Mouse (Mus musculus): ENCODE measurements around the gene Tcf15. TPM values are rescaled to one million over a fixed set of nuclear protein-coding genes. Genes with fewer than 3 reads are reported as not detected.

Tcf15 gene
- polyA plus RNA-seq, 1 experiment from 2014 or later: 1.4 TPM

GRCm38 (mm10) chr2:152129778-152130177 lies 13.6 kb upstream of the Tcf15 start:
- ATAC-seq: no peak
- Histone ChIP-seq H3K36me3 (ENCODE audit: poor library complexity, severe bottlenecking) (no peaks in the 10 kb centered on the region), H3K4me3 (no peak overlapping the region), H3K4me1 (no peaks in the 10 kb centered on the region), H3K27ac (no peak overlapping the region), H3K4me2 (no peak overlapping the region), H3K9ac (no peak overlapping the region), H3K9me3 (replicated peaks) (no peaks in the 10 kb centered on the region), H3K27me3 (0 out of 2 replicates have a peak, but pooled peaks cover 4% of the 10 kb centered on the region)
- 71% methylated on average over 3 of the region's 3 CpGs for WGBS

- Histone ChIP-seq H3K27ac (no peak overlapping the region), H3K36me3 (ENCODE audit: poor library complexity, severe bottlenecking) (no peaks in the 10 kb centered on the region), H3K4me3 (no peak overlapping the region), H3K9ac (no peak overlapping the region), H3K27me3 (0 out of 2 replicates have a peak, but pooled peaks cover 4% of the 10 kb centered on the region), H3K9me3 (replicated peaks) (no peaks in the 10 kb centered on the region), H3K4me2 (no peak overlapping the region), H3K4me1 (no peaks in the 10 kb centered on the region)
- no peak for ATAC-seq
- WGBS: 71% methylated on average over 9 of the region's 9 CpGs
These were observed 11.3 kb upstream of the Tcf15 start for GRCm38 (mm10) chr2:152132016-152132415.

- Histone ChIP-seq H3K27ac (no peak overlapping the region), H3K4me3 (no peak overlapping the region), H3K9me3 (replicated peaks) (no peaks in the 10 kb centered on the region), H3K27me3 (0 out of 2 replicates have a peak, but pooled peaks cover 4% of the 10 kb centered on the region), H3K9ac (no peak overlapping the region), H3K4me1 (no peaks in the 10 kb centered on the region), H3K36me3 (ENCODE audit: poor library complexity, severe bottlenecking) (no peaks in the 10 kb centered on the region), H3K4me2 (no peak overlapping the region)
- no peak for ATAC-seq
- WGBS: 83% methylated on average over 8 of the region's 8 CpGs
These were observed 10.7 kb upstream of the Tcf15 start for GRCm38 (mm10) chr2:152132691-152133090.

- Histone ChIP-seq H3K4me2 (no peak overlapping the region), H3K27me3 (peaks cover 41% of the 10 kb centered on the region), H3K36me3 (ENCODE audit: poor library complexity, severe bottlenecking) (no peaks in the 10 kb centered on the region), H3K4me3 (no peak overlapping the region), H3K9me3 (replicated peaks) (no peaks in the 10 kb centered on the region), H3K4me1 (peaks cover 48% of the 10 kb centered on the region), H3K9ac (no peak overlapping the region), H3K27ac (peak overlapping the region; percentile 37)
- peak; percentile 54; the same call in 1 of the 2 replicates for ATAC-seq
- WGBS: 54% methylated on average over 10 of the region's 10 CpGs
These were observed 4.0 kb upstream of the Tcf15 start for GRCm38 (mm10) chr2:152139191-152139987.

GRCm38 (mm10) chr2:152140941-152141340 lies 2.4 kb upstream of the Tcf15 start:
- no peaks in the 10 kb centered on the region for H3K9me3 ChIP-seq (replicated peaks)
- no peak overlapping the region for H3K4me3 ChIP-seq
- H3K36me3 ChIP-seq (ENCODE audit: poor library complexity, severe bottlenecking): no peaks in the 10 kb centered on the region
- H3K4me1 ChIP-seq: peaks cover 48% of the 10 kb centered on the region
- 25% methylated on average over 11 of the region's 11 CpGs for WGBS
- H3K4me2 ChIP-seq: no peak overlapping the region
- no peak overlapping the region for H3K9ac ChIP-seq
- no peak overlapping the region for H3K27ac ChIP-seq
- peaks cover 56% of the 10 kb centered on the region for H3K27me3 ChIP-seq
- ATAC-seq: no peak

GRCm38 (mm10) chr2:152141491-152141890 lies 1.9 kb upstream of the Tcf15 start:
- peaks cover 61% of the 10 kb centered on the region for H3K27me3 ChIP-seq

GRCm38 (mm10) chr2:152142046-152142445 lies 1.3 kb upstream of the Tcf15 start:
- peaks cover 67% of the 10 kb centered on the region for H3K27me3 ChIP-seq
- H3K4me3 ChIP-seq: peak overlapping the region; percentile 32
- no peaks in the 10 kb centered on the region for H3K36me3 ChIP-seq (ENCODE audit: poor library complexity, severe bottlenecking)
- H3K27ac ChIP-seq: no peak overlapping the region
- peak overlapping the region; percentile 76 for H3K4me2 ChIP-seq
- peaks cover 48% of the 10 kb centered on the region for H3K4me1 ChIP-seq
- peak overlapping the region; percentile 56 for H3K9ac ChIP-seq
- 2% methylated on average over 13 of the region's 13 CpGs for WGBS
- no peaks in the 10 kb centered on the region for H3K9me3 ChIP-seq (replicated peaks)
- no peak for ATAC-seq

More at GRCm38 (mm10) chr2:152141491-152141890, 1.9 kb upstream of the Tcf15 start:
- Histone ChIP-seq H3K4me2 (peak overlapping the region; percentile 76), H3K4me1 (peaks cover 48% of the 10 kb centered on the region), H3K27ac (no peak overlapping the region; the same call in 1 of the 2 replicates), H3K9me3 (replicated peaks) (no peaks in the 10 kb centered on the region), H3K9ac (0 out of 2 replicates have a peak overlapping the region, but pooled peaks have one; percentile 56), H3K4me3 (peak overlapping the region; percentile 32), H3K36me3 (ENCODE audit: poor library complexity, severe bottlenecking) (no peaks in the 10 kb centered on the region)
- 9% methylated on average over 1 of the region's 1 CpGs for WGBS
- ATAC-seq: no peak

- H3K4me1 ChIP-seq: peaks cover 48% of the 10 kb centered on the region
- H3K4me2 ChIP-seq: peak overlapping the region; percentile 76
- ATAC-seq: no peak
- H3K9ac ChIP-seq: no peak overlapping the region
- no peak overlapping the region for H3K27ac ChIP-seq
- H3K27me3 ChIP-seq: peaks cover 67% of the 10 kb centered on the region
- peak overlapping the region; percentile 49; the same call in 1 of the 2 replicates for H3K4me3 ChIP-seq
- 3% methylated on average over 11 of the region's 11 CpGs for WGBS
- no peaks in the 10 kb centered on the region for H3K9me3 ChIP-seq (replicated peaks)
- no peaks in the 10 kb centered on the region for H3K36me3 ChIP-seq (ENCODE audit: poor library complexity, severe bottlenecking)
These were observed 790 bp upstream of the Tcf15 start for GRCm38 (mm10) chr2:152142571-152142970.

- no peaks in the 10 kb centered on the region for H3K36me3 ChIP-seq (ENCODE audit: poor library complexity, severe bottlenecking)
- H3K27ac ChIP-seq: no peak overlapping the region; the same call in 1 of the 2 replicates
- peaks cover 46% of the 10 kb centered on the region for H3K4me1 ChIP-seq
- 16% methylated on average over 9 of the region's 9 CpGs for WGBS
- H3K4me3 ChIP-seq: peak overlapping the region; percentile 49
- peak overlapping the region; percentile 56 for H3K9ac ChIP-seq
- no peaks in the 10 kb centered on the region for H3K9me3 ChIP-seq (replicated peaks)
- peaks cover 67% of the 10 kb centered on the region for H3K27me3 ChIP-seq
- ATAC-seq: no peak
- peak overlapping the region; percentile 76 for H3K4me2 ChIP-seq
These were observed 743 bp downstream of the Tcf15 start for GRCm38 (mm10) chr2:152144158-152144450.

- no peaks in the 10 kb centered on the region for H3K9me3 ChIP-seq (replicated peaks)
- no peaks in the 10 kb centered on the region for H3K36me3 ChIP-seq (ENCODE audit: poor library complexity, severe bottlenecking)
- peak overlapping the region; percentile 49 for H3K4me3 ChIP-seq
- peaks cover 67% of the 10 kb centered on the region for H3K27me3 ChIP-seq
- WGBS: 68% methylated on average over 5 of the region's 5 CpGs
- no peak overlapping the region for H3K27ac ChIP-seq
- H3K4me1 ChIP-seq: peaks cover 43% of the 10 kb centered on the region
- no peak overlapping the region for H3K9ac ChIP-seq
- H3K4me2 ChIP-seq: peak overlapping the region; percentile 76
- no peak for ATAC-seq
These were observed 1.1 kb downstream of the Tcf15 start for GRCm38 (mm10) chr2:152144501-152144900.

- WGBS: 63% methylated on average over 2 of the region's 2 CpGs
- H3K4me3 ChIP-seq: no peak overlapping the region
- no peak overlapping the region for H3K27ac ChIP-seq
- H3K27me3 ChIP-seq: peaks cover 63% of the 10 kb centered on the region
- H3K4me2 ChIP-seq: no peak overlapping the region
- H3K36me3 ChIP-seq (ENCODE audit: poor library complexity, severe bottlenecking): no peaks in the 10 kb centered on the region
- no peaks in the 10 kb centered on the region for H3K9me3 ChIP-seq (replicated peaks)
- H3K9ac ChIP-seq: no peak overlapping the region
- ATAC-seq: no peak
- H3K4me1 ChIP-seq: peaks cover 37% of the 10 kb centered on the region
These were observed 2.4 kb downstream of the Tcf15 start for GRCm38 (mm10) chr2:152145711-152146110.

- H3K4me1 ChIP-seq: peaks cover 23% of the 10 kb centered on the region
- 65% methylated on average over 3 of the region's 3 CpGs for WGBS
- no peak overlapping the region for H3K27ac ChIP-seq
- H3K9me3 ChIP-seq (replicated peaks): no peaks in the 10 kb centered on the region
- no peak overlapping the region for H3K9ac ChIP-seq
- no peak for ATAC-seq
- H3K36me3 ChIP-seq (ENCODE audit: poor library complexity, severe bottlenecking): no peaks in the 10 kb centered on the region
- H3K27me3 ChIP-seq: peaks cover 49% of the 10 kb centered on the region
- no peak overlapping the region for H3K4me3 ChIP-seq
- no peak overlapping the region for H3K4me2 ChIP-seq
These were observed 3.7 kb downstream of the Tcf15 start for GRCm38 (mm10) chr2:152147079-152147478.

Measured in forebrain, embryonic 13.5 days (tissue).